7 mouse cellular contexts compared by ENCODE assay signal in the genomic region with DNA sequence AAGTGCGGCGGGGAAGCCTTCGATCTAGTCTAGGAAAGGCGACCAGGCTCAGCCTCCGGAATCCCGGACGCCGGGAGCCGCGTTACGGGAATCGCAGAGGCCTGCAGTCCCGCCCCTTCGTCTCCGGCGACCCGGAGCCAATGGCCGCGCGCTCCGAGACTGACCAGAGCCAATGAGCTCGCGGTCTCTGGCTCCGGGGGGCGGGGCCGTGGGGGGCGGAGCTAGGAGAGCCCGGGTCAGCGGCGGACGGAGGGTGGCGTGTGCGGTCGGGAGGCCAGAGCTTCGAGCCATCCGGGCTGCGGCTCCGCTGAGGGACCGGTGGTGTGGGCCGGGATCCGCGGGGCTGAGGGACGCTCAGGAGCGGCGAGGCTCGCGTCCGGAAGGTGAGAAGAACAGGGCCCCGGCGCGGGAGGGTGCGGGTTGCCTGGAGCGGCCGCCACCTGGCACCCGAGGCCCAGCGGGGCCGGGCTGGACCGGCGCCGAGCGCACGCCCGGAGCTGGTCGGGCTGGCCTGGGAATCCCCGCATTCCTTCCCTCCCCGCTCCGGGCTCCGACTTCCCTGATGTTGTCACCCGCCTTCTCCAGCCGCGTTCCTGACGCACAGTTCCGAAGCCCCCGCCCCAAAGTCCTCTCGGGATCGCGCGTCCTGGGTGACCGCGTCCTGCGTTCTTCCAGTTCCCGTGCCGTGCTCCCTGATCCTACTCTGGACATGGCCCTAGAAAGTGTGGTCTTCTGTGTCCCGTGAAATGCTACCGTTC. TPM values are rescaled to one million over a fixed set of nuclear protein-coding genes. Genes with fewer than 3 reads are reported as not detected.
A peak's percentile ranks its signal among the peaks of the same experiment; 100 is the strongest.
DNase-seq lines count a peak whose midpoint lies in the region; ATAC-seq lines count a peak whose summit lies in the region.

A gene (plus strand): TSS at position 203 of the 758 bp plus-strand sequence.

- H3K27me3 ChIP-seq in embryonic facial prominence, embryonic 10.5 days (replicated peaks; ENCODE audit: low read depth, poor library complexity, severe bottlenecking): no peaks in the 10 kb centered on the region
- no peaks in the 10 kb centered on the region for H3K27me3 ChIP-seq in limb, embryonic 10.5 days (ENCODE audit: low read depth, poor library complexity, severe bottlenecking)
- no peaks in the 10 kb centered on the region for H3K27me3 ChIP-seq in midbrain, embryonic 13.5 days

- peak; percentile 95 for ATAC-seq in granulocyte monocyte progenitor cell, adult 5-6 weeks (replicated peaks; ENCODE audit: poor library complexity, severe bottlenecking)
- ATAC-seq in midbrain, embryonic 13.5 days: peak; percentile 100

- peak; percentile 99 for DNase-seq in adrenal gland, postnatal 10 days
- DNase-seq in embryonic facial prominence, embryonic 10.5 days (ENCODE audit: low spot score): peak; percentile 98
- DNase-seq in kidney, adult 11 months: peak; percentile 95
- peak; percentile 99 for DNase-seq in limb, embryonic 10.5 days (ENCODE audit: low spot score)
- peak; percentile 83 for DNase-seq in spleen, adult 12 weeks (ENCODE audit: low spot score)

- no peaks in the 10 kb centered on the region for H3K9me3 ChIP-seq in embryonic facial prominence, embryonic 10.5 days
- H3K9me3 ChIP-seq in limb, embryonic 10.5 days (replicated peaks): no peaks in the 10 kb centered on the region
- no peaks in the 10 kb centered on the region for H3K9me3 ChIP-seq in midbrain, embryonic 13.5 days

- under 1% methylated on average over 85 of the region's 85 CpGs for WGBS in embryonic facial prominence, embryonic 10.5 days
- WGBS in limb, embryonic 10.5 days: under 1% methylated on average over 84 of the region's 85 CpGs
- WGBS in midbrain, embryonic 13.5 days: 0% methylated on average over 85 of the region's 85 CpGs

- H3K4me3 ChIP-seq in embryonic facial prominence, embryonic 10.5 days: peak within 1 kb of the TSS; percentile 87
- peak within 1 kb of the TSS; percentile 89 for H3K4me3 ChIP-seq in limb, embryonic 10.5 days
- H3K4me3 ChIP-seq in midbrain, embryonic 13.5 days (replicated peaks): peak within 1 kb of the TSS; percentile 83

- H3K4me2 ChIP-seq in midbrain, embryonic 13.5 days (replicated peaks): peak within 1 kb of the TSS; percentile 75

- H3K4me1 ChIP-seq in embryonic facial prominence, embryonic 10.5 days: peaks cover 29% of the 10 kb centered on the region
- H3K4me1 ChIP-seq in limb, embryonic 10.5 days: peaks cover 19% of the 10 kb centered on the region
- peaks cover 18% of the 10 kb centered on the region for H3K4me1 ChIP-seq in midbrain, embryonic 13.5 days (replicated peaks)

- H3K9ac ChIP-seq in midbrain, embryonic 13.5 days (replicated peaks): peak within 1 kb of the TSS; percentile 82

- 0 out of 2 replicates have a peak, but pooled peaks cover 3% of the 10 kb centered on the region for H3K36me3 ChIP-seq in embryonic facial prominence, embryonic 10.5 days (replicated peaks)
- H3K36me3 ChIP-seq in limb, embryonic 10.5 days: no peaks in the 10 kb centered on the region
- no peaks in the 10 kb centered on the region for H3K36me3 ChIP-seq in midbrain, embryonic 13.5 days

- H3K27ac ChIP-seq in embryonic facial prominence, embryonic 10.5 days (replicated peaks): peak within 1 kb of the TSS; percentile 92
- H3K27ac ChIP-seq in limb, embryonic 10.5 days: peak within 1 kb of the TSS; percentile 94
- H3K27ac ChIP-seq in midbrain, embryonic 13.5 days: peak within 1 kb of the TSS; percentile 77

RNA-seq across cellular contexts. Expression of the gene that starts here (rescaled TPM):
- total RNA-seq in adrenal gland, postnatal 10 days (2021): 100 to 1,000 TPM; 261 TPM
- polyA plus RNA-seq in embryonic facial prominence, embryonic 10.5 days (2016; fragmentation: Nextera tagmentation; extraction: Ambion mirVana): 23.6 and 24.2 TPM in 2 replicates
- 47.5 and 70.5 TPM in 2 replicates for total RNA-seq in granulocyte monocyte progenitor cell, adult 5-6 weeks (2014; fragmentation: Nextera tagmentation)
- total RNA-seq in granulocyte monocyte progenitor cell, adult 5-6 weeks (2017): 29.1 and 33.4 TPM in 2 replicates
- polyA plus RNA-seq in limb, embryonic 10.5 days (2016; fragmentation: Nextera tagmentation; extraction: Ambion mirVana): 16.1 and 21.3 TPM in 2 replicates
- polyA plus RNA-seq in midbrain, embryonic 13.5 days (2015; fragmentation: Nextera tagmentation; extraction: Ambion mirVana): 19.4 and 20.8 TPM in 2 replicates

Comparison
In these comparisons a context has a peak if more than half of its experiments do, and no peak if none do; other contexts are left out.
1. Peak in every context shown above with its lines: DNase-seq, ATAC-seq, H3K4me3 ChIP-seq and H3K27ac ChIP-seq.